31 mouse cellular contexts compared by ENCODE assay signal in genomic region chr16:31553361-31554146, GRCm38 (mm10).
A peak's percentile ranks its signal among the peaks of the same experiment; 100 is the strongest.
DNase-seq lines count a peak whose midpoint lies in the region; ATAC-seq and TF ChIP-seq lines count a peak whose summit lies in the region.
"Had no signal": no experiment of that assay in that cellular context is flagged by ENCODE, and none has a peak within 500 bp of the region (broad histone marks: within the 10 kb centered on the region; RNA-seq: fewer than 3 reads in every experiment).

No protein-coding gene starts in this region.

- 43% methylated on average over 8 of the region's 8 CpGs for WGBS in liver, embryonic 14.5 days (ENCODE audit: insufficient replicate concordance)

- TF ChIP-seq POLR2A in CH12.LX (IDR thresholded peaks at IDR 0.05; ENCODE audit: low read depth, low read length) = no peak; the same call in 1 of the 2 replicates

- H3K9me3 ChIP-seq in CH12.LX (replicated peaks; ENCODE audit: low read length) = peaks cover 2% of the 10 kb centered on the region
- H3K9me3 ChIP-seq in liver, embryonic 14.5 days (ENCODE audit: control insufficient read depth, low read length) = no peaks in the 10 kb centered on the region
- H3K9me3 ChIP-seq: embryonic facial prominence, embryonic 12.5 days; forebrain, embryonic 12.5 days; G1E; hindbrain, embryonic 10.5 days; hindbrain, embryonic 15.5 days; midbrain, embryonic 15.5 days; neural tube, embryonic 15.5 days; stomach, embryonic 15.5 days had no signal

- no peaks in the 10 kb centered on the region for H3K27me3 ChIP-seq in CH12.LX (replicated peaks)
- no peaks in the 10 kb centered on the region; the same call in 1 of the 2 replicates for H3K27me3 ChIP-seq in liver, embryonic 14.5 days (ENCODE audit: control insufficient read depth, insufficient read depth, low read length)
- H3K27me3 ChIP-seq: embryonic facial prominence, embryonic 12.5 days; forebrain, embryonic 12.5 days; hindbrain, embryonic 15.5 days; limb, embryonic 12.5 days; midbrain, embryonic 15.5 days; neural tube, embryonic 15.5 days; stomach, embryonic 15.5 days had no signal

- in situ Hi-C loops in CH12.LX (cut with MboI; ENCODE audit: low pct_ligation_motif_present, low pct_unique_long_range_greater_than_20kb, low sequenced_read_pairs) = no loop called here

- dilution Hi-C loops in CH12.LX (cut with MboI; ENCODE audit: extremely low pct_ligation_motif_present, extremely low pct_unique_long_range_greater_than_20kb, low sequenced_read_pairs) = no loop called here

- TF ChIP-seq CTCF in CH12.LX (conservative IDR thresholded peaks at IDR 0.05 in 1 of 2, IDR thresholded peaks at IDR 0.05 in 1 of 2; ENCODE audit: low read depth in 2 of 2, low read length in 2 of 2) = no peak
- TF ChIP-seq CTCF in liver, embryonic 14.5 days (IDR thresholded peaks at IDR 0.05; ENCODE audit: low read depth) = no peak

- no peak for TF ChIP-seq EP300 in CH12.LX (IDR thresholded peaks at IDR 0.05; ENCODE audit: low read length)
- TF ChIP-seq EP300 in liver, embryonic 14.5 days (IDR thresholded peaks at IDR 0.05; ENCODE audit: low read depth) = peak; percentile 39; the same call in 1 of the 2 replicates

- peak overlapping the region; percentile 21; the same call in 1 of the 2 replicates for H3K27ac ChIP-seq in CH12.LX (ENCODE audit: insufficient read depth, low read depth)
- no peak overlapping the region for H3K27ac ChIP-seq in liver, embryonic 14.5 days
- H3K27ac ChIP-seq: embryonic facial prominence, embryonic 12.5 days; forebrain, embryonic 12.5 days; hindbrain, embryonic 10.5 days; hindbrain, embryonic 15.5 days; limb, embryonic 12.5 days; macrophage; midbrain, embryonic 10.5 days; midbrain, embryonic 15.5 days; neural tube, embryonic 15.5 days; stomach, embryonic 15.5 days had no signal

- DNase-seq in CH12.LX (ENCODE audit: extremely low read depth) = no peak
- peak; percentile 41 for DNase-seq in c-Kit-positive CD71-positive TER-119-negative erythroid progenitor cells, embryonic 14.5 days (ENCODE audit: low read depth)
- DNase-seq in liver, embryonic 14.5 days (ENCODE audit: low read depth in 3 of 3, low spot score in 3 of 3) = peak; percentile 22 to 34 (median 33)
- DNase-seq in frontal cortex, adult 2 months (ENCODE audit: extremely low spot score in 1 of 2, low spot score in 1 of 2) = no peak
- no peak for DNase-seq in layer of hippocampus, adult 11-12 months (ENCODE audit: low spot score)
- DNase-seq: adrenal gland, postnatal 14 days; cerebellum, adult 9-10 months; cerebellum, postnatal 36 days; forebrain, postnatal 0 days; gastrocnemius, postnatal 14 days; heart, postnatal 14 days; kidney, adult 2 months; kidney, postnatal 4 days; layer of hippocampus, postnatal 36 days; lung, adult 18-20 months; retina, postnatal 1 day; right cerebral cortex, postnatal 14 days had no signal

- H3K9ac ChIP-seq in CH12.LX (ENCODE audit: insufficient read depth, low read depth) = no peak overlapping the region
- no peak overlapping the region for H3K9ac ChIP-seq in liver, embryonic 14.5 days (replicated peaks)
- H3K9ac ChIP-seq: embryonic facial prominence, embryonic 12.5 days; forebrain, embryonic 12.5 days; forebrain, postnatal 0 days; hindbrain, embryonic 15.5 days; limb, embryonic 12.5 days; midbrain, embryonic 15.5 days; neural tube, embryonic 15.5 days; stomach, embryonic 15.5 days had no signal

- H3K4me3 ChIP-seq in CH12.LX (replicated peaks in 1 of 3; ENCODE audit: low read depth in 2 of 3, low read length in 2 of 3, poor library complexity in 1 of 3) = no peak overlapping the region
- no peak overlapping the region for H3K4me3 ChIP-seq in liver, embryonic 14.5 days (ENCODE audit: insufficient read depth in 1 of 2, low read depth in 2 of 2, low read length in 2 of 2)
- H3K4me3 ChIP-seq: embryonic facial prominence, embryonic 12.5 days; forebrain, embryonic 12.5 days; hindbrain, embryonic 10.5 days; hindbrain, embryonic 15.5 days; limb, embryonic 12.5 days; midbrain, embryonic 10.5 days; midbrain, embryonic 15.5 days; neural tube, embryonic 15.5 days; stomach, embryonic 15.5 days had no signal

- ATAC-seq in liver, embryonic 14.5 days (ENCODE audit: insufficient read depth) = peak; percentile 81
- peak; percentile 87 for ATAC-seq in megakaryocyte-erythroid progenitor cell, adult 5-6 weeks (replicated peaks; ENCODE audit: low FRiP score, low TSS enrichment, poor library complexity, severe bottlenecking)
- ATAC-seq: forebrain, postnatal 0 days; inflammation-experienced regulatory T-cells, adult 6 months; lung, postnatal 0 days; midbrain, embryonic 15.5 days had no signal

- no peak for TF ChIP-seq RAD21 in CH12.LX (IDR thresholded peaks at IDR 0.05; ENCODE audit: low read depth, low read length)

- no peak overlapping the region for H3K4me2 ChIP-seq in CH12.LX (ENCODE audit: insufficient read depth, low read depth, poor library complexity, severe bottlenecking)
- no peak overlapping the region for H3K4me2 ChIP-seq in liver, embryonic 14.5 days (ENCODE audit: low read depth)
- H3K4me2 ChIP-seq: embryonic facial prominence, embryonic 12.5 days; forebrain, embryonic 12.5 days; hindbrain, embryonic 15.5 days; limb, embryonic 12.5 days; midbrain, embryonic 15.5 days; neural tube, embryonic 15.5 days; stomach, embryonic 15.5 days had no signal

- peaks cover 11 to 80% of the 10 kb centered on the region in 2 experiments for H3K4me1 ChIP-seq in CH12.LX (ENCODE audit: control insufficient read depth in 1 of 2, insufficient read depth in 2 of 2)
- H3K4me1 ChIP-seq in liver, embryonic 14.5 days (replicated peaks; ENCODE audit: control insufficient read depth in 2 of 2, insufficient read depth in 2 of 2, low read length in 1 of 2) = peaks cover 22 to 33% of the 10 kb centered on the region in 2 experiments
- H3K4me1 ChIP-seq: midbrain, embryonic 15.5 days had no signal

- H3K79me2 ChIP-seq in CH12.LX (replicated peaks; ENCODE audit: control insufficient read depth, extremely low read depth, insufficient read depth, poor library complexity, severe bottlenecking) = peaks cover 94% of the 10 kb centered on the region

- H3K36me3 ChIP-seq in CH12.LX (replicated peaks in 1 of 2; ENCODE audit: control insufficient read depth in 1 of 2, insufficient read depth in 1 of 2, low read length in 1 of 2) = peaks cover 87 to 94% of the 10 kb centered on the region in 2 experiments
- H3K36me3 ChIP-seq in liver, embryonic 14.5 days (replicated peaks; ENCODE audit: control insufficient read depth, insufficient read depth, low read depth) = no peaks in the 10 kb centered on the region
- H3K36me3 ChIP-seq: embryonic facial prominence, embryonic 12.5 days; forebrain, embryonic 12.5 days; G1E; hindbrain, embryonic 10.5 days; hindbrain, embryonic 15.5 days; limb, embryonic 12.5 days; midbrain, embryonic 10.5 days; midbrain, embryonic 15.5 days; neural tube, embryonic 15.5 days; stomach, embryonic 15.5 days had no signal

TF ChIP-seq in CH12.LX, 34 proteins besides CTCF, POLR2A, EP300 and RAD21:
- TF ChIP-seq UBTF (IDR thresholded peaks at IDR 0.05; ENCODE audit: low read depth, low read length) (no peak), ZMIZ1 (IDR thresholded peaks at IDR 0.05; ENCODE audit: low read depth, low read length) (0 out of 2 replicates have a peak, but pooled peaks have one; percentile 17), POLR2AphosphoS2 (IDR thresholded peaks at IDR 0.05; ENCODE audit: low read depth, low read length) (peak; percentile 8; the same call in 1 of the 2 replicates)

Comparison
In these comparisons a context has a peak if more than half of its experiments do, and no peak if none do; other contexts are left out.
1. DNase-seq: peak in c-Kit-positive CD71-positive TER-119-negative erythroid progenitor cells, embryonic 14.5 days (single experiment) and liver, embryonic 14.5 days (3 of 3); none in CH12.LX (single experiment), frontal cortex, adult 2 months (0 of 2) and layer of hippocampus, adult 11-12 months (single experiment).